Mouse (Mus musculus) myocyte (in vitro differentiated cells): ENCODE data around the gene Bmp3.

Experiments used
- CEBPB ChIP-seq: IDR thresholded peaks from 2 replicates; pipeline ENCODE4 v1.6.1; 2011; ENCODE audit warnings: mild to moderate bottlenecking, moderate library complexity; ENCODE audit not compliant: poor library complexity, insufficient read depth, severe bottlenecking
- MAX ChIP-seq: IDR thresholded peaks from one replicate; pipeline ENCODE4 v1.6.1; 2011; ENCODE audit warnings: low read depth, mild to moderate bottlenecking, control low read depth
- POLR2A ChIP-seq: IDR thresholded peaks from one replicate; pipeline ENCODE4 v1.6.1; 2011; ENCODE audit warnings: low read depth, mild to moderate bottlenecking, control low read depth, moderate library complexity; ENCODE audit not compliant: insufficient read length
- POLR2AphosphoS2 ChIP-seq: IDR thresholded peaks from one replicate; pipeline ENCODE4 v1.6.1; 2011; ENCODE audit warnings: low read depth, control low read depth; ENCODE audit not compliant: insufficient read length
- SRF ChIP-seq: IDR thresholded peaks from one replicate; pipeline ENCODE4 v1.6.1; 2011; ENCODE audit warnings: low read depth; ENCODE audit not compliant: control insufficient read depth, insufficient read length
- TCF12 ChIP-seq: IDR thresholded peaks from one replicate; pipeline ENCODE4 v1.6.1; 2011; ENCODE audit warnings: mild to moderate bottlenecking, control low read depth; ENCODE audit not compliant: poor library complexity, insufficient read depth, severe bottlenecking
- USF1 ChIP-seq: IDR thresholded peaks from one replicate; pipeline ENCODE4 v1.6.1; 2011; ENCODE audit warnings: low read depth, mild to moderate bottlenecking, control low read depth, moderate library complexity

DNA sequence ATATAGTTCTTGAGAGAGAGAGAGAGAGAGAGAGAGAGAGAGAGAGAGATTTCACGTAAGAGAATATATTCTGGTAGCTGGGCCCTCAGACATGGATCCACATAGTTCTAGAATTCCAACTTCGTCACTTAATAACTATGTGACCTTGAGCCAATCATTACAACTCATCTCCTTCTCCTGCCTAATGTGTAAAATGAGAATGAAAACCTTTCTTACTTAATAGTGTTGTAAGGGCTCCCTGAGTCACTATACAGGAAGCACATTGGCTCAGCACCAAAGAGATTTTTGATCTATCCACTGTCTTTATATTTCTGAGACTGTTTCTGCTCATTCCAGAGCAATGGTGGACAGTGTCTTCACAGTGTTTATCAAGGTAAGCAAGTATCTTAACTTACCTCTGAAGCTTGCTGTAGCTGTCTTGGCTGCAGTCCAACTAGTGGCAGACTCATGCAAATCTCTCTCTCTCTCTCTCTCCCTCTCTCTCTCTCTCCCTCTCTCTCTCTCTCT, 36.4 kb downstream of the Bmp3 start:
- no peak for TF ChIP-seq POLR2A
- TF ChIP-seq CEBPB: no peak
- no peak for TF ChIP-seq TCF12
- no peak for TF ChIP-seq SRF
- TF ChIP-seq USF1: no peak
- TF ChIP-seq MAX: no peak
- TF ChIP-seq POLR2AphosphoS2: no peak
